Mouse (Mus musculus): ENCODE measurements at regions not wholly inside any gene's neighbourhood (a gene's known extent, or its start where the extent isn't known, plus 50 kb on each side); places are given as distances from the start of the nearest gene placed in this dataset.

DNA sequence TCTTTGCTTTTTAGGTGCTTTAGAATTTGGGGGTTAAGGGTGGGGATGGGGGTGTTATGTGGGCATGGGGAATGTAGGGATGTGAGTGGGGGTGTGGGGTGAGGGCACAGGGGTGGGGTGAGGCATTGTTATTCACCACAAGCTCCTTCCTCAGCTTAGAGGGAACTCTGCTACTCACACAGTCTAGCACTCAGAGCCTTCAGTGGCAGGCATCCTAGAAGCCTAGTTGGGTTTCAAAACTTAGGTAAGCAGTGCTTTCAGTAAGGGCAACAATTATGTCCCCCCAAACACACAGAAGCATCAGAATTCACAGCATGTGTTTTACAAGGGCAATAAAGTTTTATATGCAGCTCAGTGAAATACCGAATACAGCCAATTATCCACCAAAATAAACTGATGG lies 228.4 kb downstream of the Ttc32 start:
- intact Hi-C loops (cut with DNase I): loop anchor here (10.0 kb wide), 2 partner anchors 307 to 967 kb away; no protein-coding TSS in a partner anchor

DNA sequence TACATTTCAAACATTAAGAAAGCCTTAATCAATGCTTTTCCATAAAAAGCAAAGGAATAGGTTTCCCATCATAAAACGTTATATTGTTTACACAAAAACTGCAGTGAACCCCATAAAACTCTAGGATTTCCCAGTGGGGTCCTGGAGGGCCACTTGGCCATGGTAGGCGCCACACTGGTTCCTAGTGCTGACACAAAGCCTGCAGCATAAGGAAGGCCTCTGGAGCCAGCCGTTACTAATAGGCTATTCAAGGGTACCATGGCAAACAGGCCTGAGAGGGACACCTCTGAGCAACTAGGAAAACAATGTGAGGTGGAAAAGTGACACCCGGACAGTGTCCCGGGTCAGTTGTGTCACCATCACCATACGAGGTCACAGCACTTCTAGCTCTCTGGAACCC lies 231.9 kb downstream of the Ttc32 start:
- intact Hi-C loops (cut with DNase I): no loop called here

DNA sequence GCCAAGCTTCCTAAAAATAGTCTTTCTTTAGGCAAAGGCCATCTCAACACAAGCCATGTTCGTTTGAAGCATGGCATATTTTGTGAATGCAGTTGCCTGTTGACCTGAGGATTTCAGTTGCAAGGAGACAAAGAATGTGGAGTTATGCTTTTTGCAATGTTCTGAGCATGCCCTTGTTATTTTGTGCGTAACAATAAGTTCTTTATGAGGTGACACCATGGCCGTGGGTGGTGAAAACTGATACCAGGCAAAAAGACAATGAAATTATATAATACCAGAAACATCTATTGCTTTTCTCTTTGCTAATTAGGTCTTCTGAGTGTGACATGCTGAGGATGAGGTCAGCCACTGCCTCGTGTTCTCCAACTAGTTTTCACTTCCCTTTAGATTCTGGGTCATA lies 236.4 kb downstream of the Ttc32 start:
- intact Hi-C loops (cut with DNase I): no loop called here

DNA sequence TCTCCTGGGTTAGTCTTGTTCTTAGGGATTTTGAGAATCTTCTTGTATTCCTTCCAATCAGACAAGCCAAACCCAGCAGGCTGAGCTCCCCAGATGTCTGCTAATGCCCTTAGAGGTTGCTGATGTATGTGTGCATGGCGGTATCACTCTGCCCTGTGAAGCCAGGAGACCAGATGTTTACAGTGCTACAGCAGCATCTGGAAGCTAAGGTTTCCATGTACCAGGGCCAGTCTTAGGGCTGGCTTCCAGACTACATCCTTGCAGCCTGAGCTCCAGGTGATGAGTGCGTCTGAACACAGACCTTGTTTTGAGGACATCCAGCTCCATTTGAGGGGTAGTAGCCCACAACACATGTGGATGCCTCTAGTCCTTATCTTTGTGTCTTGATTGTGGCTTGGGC lies 241.7 kb downstream of the Ttc32 start:
- intact Hi-C loops (cut with DNase I): no loop called here

DNA sequence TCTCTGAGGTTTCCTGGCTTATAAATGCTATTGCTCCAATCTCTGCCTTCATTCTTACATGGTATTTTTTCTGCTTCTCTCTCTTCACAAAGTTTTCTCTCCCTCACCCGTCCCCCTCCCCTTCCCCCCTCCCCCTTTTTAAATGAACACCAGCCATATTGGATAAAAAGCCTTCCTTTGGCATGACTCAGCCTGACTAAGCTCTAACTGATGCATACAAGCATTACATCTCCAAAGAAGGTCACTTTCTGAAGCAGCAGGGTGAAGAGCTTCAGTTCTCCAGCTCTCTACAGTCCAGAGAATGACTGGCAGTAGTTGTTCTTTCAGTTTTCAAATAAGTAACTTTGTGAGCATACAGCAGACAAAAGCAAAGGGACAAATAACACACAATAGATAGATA lies 244.4 kb downstream of the Ttc32 start:
- intact Hi-C loops (cut with DNase I): no loop called here

DNA sequence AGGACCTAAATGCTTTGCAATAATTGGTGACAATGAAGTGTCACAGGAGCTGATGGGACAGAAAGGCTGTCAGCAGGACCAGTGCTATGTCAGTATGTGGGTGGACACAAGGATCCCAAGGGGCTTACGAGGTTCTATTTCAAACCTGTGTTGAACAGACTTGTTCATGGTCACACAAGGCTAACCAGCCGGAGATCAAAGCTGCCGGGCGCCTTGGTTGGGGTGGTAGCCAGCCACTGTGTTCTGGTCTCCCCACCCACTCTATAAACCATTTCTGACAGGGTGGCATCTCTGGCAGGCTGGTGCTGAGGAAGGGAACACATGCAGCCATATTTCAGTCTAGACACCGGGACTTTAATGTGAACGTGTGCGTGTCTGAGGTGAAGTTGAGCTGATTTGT lies 245.9 kb downstream of the Ttc32 start:
- intact Hi-C loops (cut with DNase I): no loop called here

DNA sequence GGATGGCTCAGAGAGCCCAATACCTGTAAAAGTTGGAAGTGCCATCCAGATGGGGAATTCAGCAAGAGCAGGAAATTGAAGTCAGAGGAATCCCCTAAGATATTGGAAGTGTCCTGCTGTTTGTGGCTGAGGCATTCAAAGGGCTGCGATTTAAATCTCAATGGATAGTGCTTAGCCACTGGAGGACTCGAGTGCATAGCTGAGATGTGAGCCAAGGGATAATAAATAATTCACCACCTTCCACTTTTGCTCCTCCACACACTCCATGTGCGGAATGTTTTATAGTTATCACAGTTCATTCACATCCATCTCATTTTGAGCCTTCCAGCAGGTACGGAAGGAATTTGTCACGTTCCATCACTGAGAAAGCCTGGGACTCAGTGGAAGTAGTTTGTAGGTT lies 248.9 kb downstream of the Ttc32 start:
- intact Hi-C loops (cut with DNase I): no loop called here

DNA sequence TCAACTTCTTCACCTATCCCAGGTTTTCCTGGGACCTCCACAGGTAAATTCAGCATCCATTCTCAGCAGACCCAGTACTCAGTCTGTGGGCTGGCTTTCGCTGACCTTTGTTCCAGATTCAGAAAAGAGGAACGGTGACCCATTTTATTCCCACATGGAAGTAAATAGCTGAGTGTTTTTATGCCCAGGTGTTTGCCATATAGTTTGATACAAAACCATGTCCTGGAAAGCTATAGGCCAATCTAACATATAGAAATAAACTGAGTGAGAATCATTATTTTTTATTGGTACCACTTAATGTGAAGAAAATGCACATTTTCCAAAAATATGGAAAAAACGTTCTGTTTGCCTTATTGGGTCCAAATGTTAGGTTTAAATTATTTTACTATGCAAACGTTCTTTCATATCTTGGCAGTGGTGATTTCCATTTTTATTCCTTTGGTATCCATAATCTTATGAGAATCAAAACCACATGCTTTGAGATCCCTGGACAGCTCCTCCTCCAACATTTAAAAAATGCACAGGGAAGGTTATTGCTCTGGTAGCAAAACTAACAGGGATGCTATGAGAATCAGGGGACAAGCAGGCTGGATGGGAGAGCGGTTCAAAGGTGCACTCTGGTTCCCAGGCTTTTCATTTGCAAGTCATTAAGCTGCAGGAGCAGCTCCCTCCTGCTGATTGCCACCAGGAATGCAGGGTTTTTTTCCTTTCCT lies 250.3 kb downstream of the Ttc32 start:
- intact Hi-C loops (cut with DNase I): no loop called here

DNA sequence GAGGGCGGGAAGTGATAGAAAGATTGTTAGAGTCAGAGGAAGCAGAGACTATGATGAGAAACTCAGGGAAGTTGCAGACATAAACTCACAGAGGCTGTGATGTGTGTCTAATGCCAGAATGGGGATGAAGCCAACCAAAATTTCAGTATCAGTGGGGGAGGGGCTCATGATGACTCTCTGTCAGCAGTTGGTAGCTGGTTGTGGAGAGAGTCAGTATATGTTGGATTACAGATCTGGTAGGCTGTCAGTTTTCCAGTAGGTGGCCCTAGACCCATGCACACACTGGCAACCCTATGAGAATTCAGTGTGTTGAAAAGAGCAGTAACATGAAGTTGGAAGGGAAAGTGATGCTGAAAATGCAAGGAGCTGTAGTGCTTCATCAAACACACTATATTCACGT lies 257.5 kb downstream of the Ttc32 start:
- intact Hi-C loops (cut with DNase I): no loop called here

DNA sequence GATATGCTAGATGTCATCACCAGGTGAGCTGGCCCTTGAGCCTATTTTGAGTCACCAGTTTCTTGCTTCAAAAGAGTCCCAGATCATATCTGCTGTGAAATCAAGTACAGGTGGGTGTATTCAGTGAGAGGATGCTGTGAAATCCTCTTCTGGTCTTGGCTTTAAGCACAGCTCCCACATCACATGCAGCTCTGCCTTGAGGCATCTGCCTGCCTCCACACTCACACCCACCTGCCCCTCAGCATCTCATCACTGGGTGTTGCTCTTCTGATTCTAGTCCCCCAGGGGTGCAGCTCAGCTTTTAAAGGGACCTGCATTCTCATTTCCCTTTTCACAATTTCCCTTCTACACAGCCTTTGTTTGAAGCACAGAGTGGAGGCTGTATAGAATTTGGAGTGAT lies 262.9 kb downstream of the Ttc32 start:
- intact Hi-C loops (cut with DNase I): no loop called here

DNA sequence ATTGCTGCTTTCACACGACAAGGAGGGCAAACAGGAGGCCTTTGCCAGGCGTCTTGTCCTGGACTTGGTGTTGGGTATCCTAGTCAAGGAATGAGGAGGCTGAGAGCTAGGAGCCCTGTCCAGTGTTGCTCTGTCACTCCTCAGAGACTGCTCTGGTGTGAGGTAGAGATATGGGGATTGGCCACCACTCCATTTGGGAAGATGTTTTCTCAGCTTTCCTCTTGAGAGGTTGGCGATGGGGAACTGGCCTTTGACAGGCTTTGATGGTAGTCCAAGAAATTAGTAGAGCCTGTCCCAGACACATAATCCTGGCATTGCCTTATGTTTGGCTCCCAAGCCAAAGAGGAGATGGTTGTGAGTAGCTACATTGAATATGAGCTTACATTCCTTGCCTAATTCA lies 265.4 kb downstream of the Ttc32 start:
- intact Hi-C loops (cut with DNase I): no loop called here

DNA sequence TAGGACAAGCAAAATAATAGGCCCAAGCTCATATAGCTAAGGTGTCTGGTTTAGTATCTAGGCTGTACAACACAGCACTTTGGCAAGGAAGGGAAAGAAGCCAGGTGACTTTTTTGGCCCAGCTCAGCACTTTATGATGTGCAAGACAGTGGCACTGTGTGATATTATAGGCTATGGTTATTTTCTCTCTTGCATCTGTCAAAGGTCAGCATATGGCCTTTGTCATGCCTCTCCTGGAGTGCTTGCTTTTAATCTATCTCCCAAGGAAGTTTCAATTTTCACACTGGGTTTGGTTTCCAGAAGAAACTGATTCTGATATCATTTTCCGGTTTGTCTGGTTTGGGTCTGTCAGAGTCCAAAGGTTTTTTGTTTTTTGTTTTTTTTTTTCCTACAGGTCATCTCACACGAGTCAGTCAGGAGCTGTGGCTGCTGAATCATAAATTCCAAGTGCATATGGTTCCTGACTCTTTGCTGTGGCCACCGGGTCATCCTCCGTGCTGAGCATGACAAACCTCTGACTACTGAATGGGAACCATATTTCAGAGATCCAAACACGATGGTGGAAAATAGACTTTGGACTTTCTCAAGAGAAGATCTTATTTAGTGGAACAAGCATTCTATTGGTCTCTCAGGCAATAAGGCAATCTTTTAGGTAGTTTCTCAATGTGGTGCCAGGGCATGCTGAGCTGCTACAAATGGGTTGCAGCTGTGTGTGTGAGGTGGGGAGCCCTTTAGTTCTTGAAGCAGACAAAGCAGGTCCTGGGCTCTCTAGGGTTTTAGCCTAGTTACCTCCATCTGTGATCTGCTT lies 269.3 kb downstream of the Ttc32 start:
- intact Hi-C loops (cut with DNase I): no loop called here

DNA sequence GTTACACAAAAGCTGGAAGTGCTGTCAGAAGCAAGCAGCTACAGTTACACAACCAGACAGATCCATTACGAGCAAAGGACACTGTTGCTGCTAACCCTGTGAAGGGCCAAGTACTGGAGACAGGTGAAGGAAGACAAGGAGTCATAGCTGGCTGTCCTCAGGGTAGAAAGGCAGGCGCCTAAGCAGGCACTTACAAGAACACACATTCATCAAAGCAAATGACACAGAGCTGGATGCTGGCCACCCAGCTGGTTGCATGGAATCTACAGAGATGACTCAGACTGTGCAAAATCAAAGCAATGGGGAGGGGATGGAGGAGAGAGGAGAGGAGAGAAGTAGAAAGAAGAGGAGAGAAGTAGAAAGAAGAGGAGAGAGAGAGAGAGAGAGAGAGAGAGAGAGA lies 265.8 kb upstream of the Osr1 start:
- intact Hi-C loops (cut with DNase I): loop anchor here (10.0 kb wide), 1 partner anchor 61 kb away; no protein-coding TSS in a partner anchor

DNA sequence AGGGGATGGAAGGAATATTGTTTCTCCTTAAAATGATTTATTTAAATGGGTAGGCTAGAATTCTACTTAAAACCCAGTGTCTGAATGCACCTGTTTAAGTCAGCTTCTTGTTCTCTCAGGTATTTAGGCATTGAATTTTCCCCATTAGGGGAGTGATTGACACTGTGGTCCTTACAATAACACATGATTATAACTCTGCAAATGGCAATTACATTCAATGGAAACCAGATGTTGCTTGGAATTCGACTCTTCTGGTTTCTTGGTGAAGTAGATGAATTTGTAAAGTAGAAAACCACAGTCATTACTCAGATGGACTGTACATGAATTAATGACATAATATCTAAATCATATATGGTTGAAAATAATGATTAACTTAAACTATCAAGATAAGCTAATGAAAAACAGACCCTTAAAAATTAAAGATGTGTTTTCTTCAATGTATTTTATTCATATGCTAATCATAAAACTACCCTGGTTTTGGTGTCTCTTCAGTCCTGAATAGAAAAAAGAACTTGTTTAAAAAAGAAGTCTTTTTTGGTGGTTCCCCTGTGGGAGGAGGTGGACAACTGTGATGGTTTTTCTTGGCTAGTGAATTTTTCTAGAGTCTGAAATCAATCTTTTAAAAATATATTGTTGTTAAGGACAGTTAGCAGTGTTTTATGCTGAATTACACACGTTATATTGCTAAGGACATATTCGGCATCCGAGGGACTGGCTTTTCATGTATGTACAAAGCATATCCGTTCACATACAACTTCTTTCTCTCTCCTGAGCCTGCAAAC lies 231.8 kb upstream of the Osr1 start:
- intact Hi-C loops (cut with DNase I): no loop called here

DNA sequence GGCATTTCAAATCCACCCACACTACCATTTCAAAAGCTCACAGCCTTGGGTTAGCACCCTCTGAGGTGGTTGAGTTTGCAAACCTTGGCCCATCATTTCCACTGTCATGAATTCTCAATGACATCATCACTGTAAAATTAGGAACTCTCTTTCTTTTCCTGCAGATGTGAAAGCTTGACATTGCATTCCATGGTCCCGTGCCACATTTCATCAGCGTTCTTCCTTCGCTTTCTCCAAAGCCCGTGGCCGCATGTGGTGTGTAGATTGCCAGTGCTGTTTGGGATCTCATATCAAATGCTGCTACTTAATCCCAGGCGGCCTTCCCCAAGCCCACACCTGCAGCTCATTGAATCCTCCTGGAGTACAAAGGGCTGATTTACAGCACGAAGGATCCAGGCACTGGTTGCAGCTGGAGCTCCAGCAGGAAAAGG lies 231.1 kb upstream of the Osr1 start:
- intact Hi-C loops (cut with DNase I): no loop called here

DNA sequence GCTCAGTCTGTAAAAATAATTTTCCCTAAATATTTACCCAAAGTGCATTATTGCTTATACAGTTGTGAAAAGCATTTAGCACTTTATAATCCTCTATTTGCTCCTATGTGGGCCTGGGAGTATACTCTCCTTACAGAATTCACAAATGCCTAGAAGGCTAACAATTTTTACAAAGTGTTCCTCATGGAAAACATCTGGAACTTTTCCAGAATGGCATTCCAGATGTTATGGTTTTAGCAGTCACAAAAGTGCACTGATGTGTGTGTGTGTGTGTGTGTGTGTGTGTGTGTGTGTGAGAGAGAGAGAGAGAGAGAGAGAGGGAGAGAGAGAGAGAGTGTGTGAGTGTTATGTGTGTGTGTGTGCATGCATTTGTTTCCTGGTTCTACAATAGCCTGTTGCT lies 229.1 kb upstream of the Osr1 start:
- intact Hi-C loops (cut with DNase I): no loop called here

DNA sequence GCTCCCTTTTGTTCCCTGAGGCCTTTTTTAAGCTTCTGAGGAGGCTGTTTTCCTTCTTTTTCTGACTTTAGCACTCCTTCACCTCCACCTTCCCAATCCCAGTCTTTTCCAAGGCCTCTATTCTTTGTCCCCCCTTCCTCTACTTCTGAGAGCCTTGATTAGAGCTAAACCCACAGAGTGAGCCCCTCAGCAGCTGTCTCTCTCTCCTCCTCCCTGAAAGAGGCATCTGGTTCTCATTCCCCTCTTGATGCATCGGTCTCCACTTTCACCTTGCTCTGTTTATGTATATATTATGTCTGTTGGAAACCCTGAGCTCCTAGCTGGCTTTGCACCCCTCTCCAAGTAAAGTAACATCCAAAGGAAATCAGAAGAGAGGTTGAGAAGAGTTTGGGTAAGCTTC lies 224.6 kb upstream of the Osr1 start:
- intact Hi-C loops (cut with DNase I): no loop called here

DNA sequence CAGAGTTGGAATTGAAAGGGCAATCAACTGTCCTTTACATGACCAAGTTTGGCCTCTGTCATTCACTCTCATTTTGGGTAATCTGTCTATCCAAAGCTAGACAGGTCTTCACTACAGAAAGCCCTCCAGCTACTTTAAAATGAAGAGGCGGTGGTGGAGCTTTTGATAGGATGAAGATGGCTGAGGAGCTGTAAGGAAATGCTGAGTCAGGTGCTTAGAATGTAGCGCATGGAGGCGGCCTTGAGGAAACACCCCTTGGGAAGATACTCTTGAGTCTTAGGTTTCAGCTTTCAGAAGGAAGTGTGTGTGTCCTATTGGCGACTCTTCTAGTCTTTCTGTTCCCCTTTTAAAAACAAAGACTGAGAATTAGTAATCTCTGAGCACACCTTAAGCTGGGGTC lies 214.4 kb upstream of the Osr1 start:
- intact Hi-C loops (cut with DNase I): no loop called here

DNA sequence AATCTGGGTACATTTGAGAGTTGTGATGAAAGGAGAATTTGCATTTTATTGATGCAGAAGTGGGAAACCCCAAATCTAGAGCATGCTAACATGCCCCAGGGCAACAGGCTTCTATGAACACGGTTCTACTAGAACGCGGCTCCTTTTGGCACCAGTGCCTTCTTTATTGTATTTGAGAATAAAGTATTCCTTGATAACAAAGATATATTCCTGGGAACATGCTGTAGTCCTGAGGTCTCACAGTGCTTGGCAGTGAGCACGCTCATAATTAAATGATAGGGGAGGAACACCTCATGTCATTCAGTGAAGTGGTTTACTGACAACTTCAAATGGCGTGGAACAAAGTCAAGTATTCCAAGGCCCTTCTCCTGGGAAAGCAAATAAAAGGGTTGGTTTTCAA lies 212.1 kb upstream of the Osr1 start:
- intact Hi-C loops (cut with DNase I): no loop called here

DNA sequence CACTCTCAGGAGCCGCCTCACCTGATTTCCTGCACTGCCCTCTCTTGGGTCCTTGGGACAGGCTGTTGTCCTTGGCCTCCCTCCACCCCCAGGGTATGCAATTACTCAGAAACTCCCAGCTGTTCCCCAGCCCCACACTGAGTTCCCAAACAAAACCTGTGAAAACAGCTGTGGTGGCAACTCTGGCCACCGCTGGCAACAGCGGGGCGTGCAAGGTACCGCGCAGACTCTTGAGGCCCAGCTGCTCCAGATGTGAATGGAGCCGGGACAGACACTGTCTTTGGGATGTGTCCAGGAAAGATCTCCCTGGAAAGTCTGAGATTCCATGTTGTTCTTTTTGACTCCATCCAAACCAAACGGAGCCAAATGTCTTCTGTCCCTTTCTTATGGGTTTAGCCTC lies 211.0 kb upstream of the Osr1 start:
- intact Hi-C loops (cut with DNase I): no loop called here

DNA sequence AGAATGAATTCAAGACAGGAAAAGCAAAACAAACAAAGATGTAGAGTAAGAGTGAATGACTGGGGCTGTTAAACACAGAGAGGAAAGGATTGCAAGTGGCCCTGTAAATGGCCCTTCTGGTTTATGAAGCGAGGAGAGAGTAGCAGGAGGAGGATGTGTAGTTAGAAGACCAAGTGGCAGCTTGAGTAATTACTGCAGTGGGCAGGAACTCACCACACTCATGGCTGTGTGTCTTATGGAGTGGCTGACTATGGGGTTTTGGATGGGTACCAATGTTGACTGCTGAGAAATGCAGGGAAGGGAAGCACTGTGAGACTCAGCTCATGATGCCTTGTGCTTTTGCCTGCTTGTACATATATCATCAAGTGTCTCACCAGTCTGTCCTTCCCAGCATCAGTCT lies 204.0 kb upstream of the Osr1 start:
- intact Hi-C loops (cut with DNase I): loop anchor here (10.0 kb wide), 1 partner anchor 61 kb away; no protein-coding TSS in a partner anchor

DNA sequence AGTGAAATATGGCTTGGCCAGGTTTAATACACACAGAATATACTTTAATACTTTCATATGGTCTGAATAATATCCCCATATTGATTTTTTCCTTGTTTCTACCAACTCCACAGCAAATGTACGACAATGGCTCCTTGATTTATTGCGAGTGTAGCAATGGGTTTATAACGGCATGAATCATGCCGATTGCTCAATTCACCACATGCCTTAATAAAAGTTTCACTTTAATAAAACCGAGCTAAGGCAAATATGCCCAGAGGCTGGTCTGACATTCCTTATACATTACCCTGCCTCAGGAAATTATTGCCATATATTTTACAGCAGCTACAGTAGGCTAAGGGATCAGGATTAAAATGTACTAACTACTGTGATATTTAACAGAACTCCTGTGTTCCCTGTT lies 201.2 kb upstream of the Osr1 start:
- intact Hi-C loops (cut with DNase I): loop anchor here (10.0 kb wide), 1 partner anchor 64 kb away; no protein-coding TSS in a partner anchor

Data from adrenal gland (tissue).